In the genomic region with DNA sequence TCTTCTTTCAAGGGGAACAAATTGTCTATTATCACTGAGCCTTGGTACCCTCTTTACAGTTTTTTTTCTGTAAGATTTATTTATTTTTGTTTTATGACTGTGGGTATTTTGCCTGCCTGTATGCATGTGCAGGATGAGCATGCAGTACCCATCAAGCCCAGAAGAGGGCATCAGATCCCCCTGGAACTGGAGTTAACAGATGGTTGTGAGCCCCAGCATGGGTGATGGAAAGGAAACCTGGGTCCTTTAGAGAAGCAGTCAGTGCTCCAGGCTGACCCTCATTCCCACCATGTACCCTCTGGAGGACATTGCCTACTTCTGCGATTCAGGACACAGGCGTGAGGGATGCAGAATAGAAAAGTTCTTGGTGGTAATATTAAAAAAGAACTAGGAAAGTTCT, we compare ENCODE assay signal across 11 mouse cellular contexts. TPM values are rescaled to one million over a fixed set of nuclear protein-coding genes. Genes with fewer than 3 reads are reported as not detected.
DNase-seq lines count a peak whose midpoint lies in the region; ATAC-seq and TF ChIP-seq lines count a peak whose summit lies in the region.
"Had no signal": no experiment of that assay in that cellular context is flagged by ENCODE, and none has a peak within 500 bp of the region (broad histone marks: within the 10 kb centered on the region; RNA-seq: fewer than 3 reads in every experiment).

No protein-coding gene starts in this region.

- TF ChIP-seq CTCF in kidney, adult 2 months (conservative IDR thresholded peaks at IDR 0.05; ENCODE audit: insufficient read depth, insufficient read length, low read depth, low read length) = peak; percentile 25; the same call in 1 of the 2 replicates

- H3K4me1 ChIP-seq in kidney, adult 2 months (ENCODE audit: control insufficient read depth, insufficient read depth, low read length) = no peaks in the 10 kb centered on the region
- H3K4me1 ChIP-seq in neural tube, embryonic 15.5 days = peaks cover 38% of the 10 kb centered on the region

- peaks cover 8% of the 10 kb centered on the region for H3K27me3 ChIP-seq in kidney, adult 2 months (replicated peaks; ENCODE audit: control insufficient read depth, insufficient read depth, low read length)
- H3K27me3 ChIP-seq in neural tube, embryonic 15.5 days (replicated peaks) = peaks cover 53% of the 10 kb centered on the region

- H3K27ac ChIP-seq in kidney, adult 2 months (ENCODE audit: insufficient read depth, low read depth, low read length) = no peak overlapping the region
- no peak overlapping the region for H3K27ac ChIP-seq in neural tube, embryonic 15.5 days (replicated peaks)
- H3K27ac ChIP-seq: forebrain, embryonic 12.5 days; heart, embryonic 15.5 days had no signal

- H3K9ac ChIP-seq in neural tube, embryonic 15.5 days (replicated peaks) = no peak overlapping the region
- H3K9ac ChIP-seq: forebrain, embryonic 12.5 days; heart, embryonic 15.5 days had no signal

- no peaks in the 10 kb centered on the region for H3K9me3 ChIP-seq in neural tube, embryonic 15.5 days (replicated peaks)
- H3K9me3 ChIP-seq: forebrain, embryonic 12.5 days; heart, embryonic 15.5 days had no signal

- H3K4me2 ChIP-seq in neural tube, embryonic 15.5 days = no peak overlapping the region
- H3K4me2 ChIP-seq: forebrain, embryonic 12.5 days; heart, embryonic 15.5 days had no signal

- no peaks in the 10 kb centered on the region for H3K36me3 ChIP-seq in kidney, adult 2 months (ENCODE audit: control insufficient read depth, insufficient read depth, low read length)
- no peaks in the 10 kb centered on the region for H3K36me3 ChIP-seq in neural tube, embryonic 15.5 days
- H3K36me3 ChIP-seq: heart, embryonic 15.5 days had no signal

- 100% methylated on average over 2 of the region's 2 CpGs for WGBS in kidney, adult 2 months
- WGBS in neural tube, embryonic 15.5 days = 96% methylated on average over 2 of the region's 2 CpGs

- H3K4me3 ChIP-seq in kidney, adult 2 months (ENCODE audit: insufficient read depth, low read depth, low read length) = no peak overlapping the region
- no peak overlapping the region for H3K4me3 ChIP-seq in neural tube, embryonic 15.5 days (replicated peaks)
- H3K4me3 ChIP-seq: forebrain, embryonic 12.5 days; heart, embryonic 15.5 days had no signal

- no peak for DNase-seq in kidney, adult 2 months
- no peak for DNase-seq in kidney, adult 9 months
- DNase-seq in right cerebral cortex, postnatal 4 days = peak; percentile 60
- DNase-seq in right cerebral cortex, postnatal 25 days = no peak
- DNase-seq in c-Kit-positive CD71-positive TER-119-positive erythroid progenitor cells, embryonic 14.5 days (ENCODE audit: low spot score) = peak; percentile 13
- peak; percentile 75 for DNase-seq in thymus, postnatal 4 days
- no peak for DNase-seq in right cerebral cortex, adult 18-20 months
- DNase-seq: cerebellum, postnatal 36 days had no signal

- ATAC-seq in neural tube, embryonic 15.5 days (ENCODE audit: low FRiP score) = no peak

- TF ChIP-seq POLR2A in kidney, adult 2 months (IDR thresholded peaks at IDR 0.05; ENCODE audit: low read depth, low read length) = no peak

RNA-seq across cellular contexts. Expression of gene Tox2, which starts 4.4 kb away (rescaled TPM):
- polyA plus RNA-seq in kidney, adult 2 months (2012; rRNA removed) = 0.46 and 1.4 TPM in 2 replicates
- 20.8 and 23.4 TPM in 2 replicates for polyA plus RNA-seq in neural tube, embryonic 15.5 days (2015; fragmentation: Nextera tagmentation; extraction: Ambion mirVana)

Comparison
In these comparisons a context has a peak if more than half of its experiments do, and no peak if none do; other contexts are left out.
1. DNase-seq: peak in right cerebral cortex, postnatal 4 days (single experiment), c-Kit-positive CD71-positive TER-119-positive erythroid progenitor cells, embryonic 14.5 days (single experiment) and thymus, postnatal 4 days (single experiment); none in kidney, adult 2 months (single experiment), kidney, adult 9 months (single experiment), right cerebral cortex, postnatal 25 days (single experiment) and right cerebral cortex, adult 18-20 months (single experiment).